Mouse (Mus musculus): ENCODE results near the gene Gls. TPM values are rescaled to one million over a fixed set of nuclear protein-coding genes. Genes with fewer than 3 reads are reported as not detected.

Gls gene
- 110 and 126 TPM in 2 replicates for polyA plus RNA-seq (2012; rRNA removed)
- 44.9 and 45.0 TPM in 2 replicates for polyA plus RNA-seq (2014; fragmentation: Nextera tagmentation; extraction: Ambion mirVana)

DNA sequence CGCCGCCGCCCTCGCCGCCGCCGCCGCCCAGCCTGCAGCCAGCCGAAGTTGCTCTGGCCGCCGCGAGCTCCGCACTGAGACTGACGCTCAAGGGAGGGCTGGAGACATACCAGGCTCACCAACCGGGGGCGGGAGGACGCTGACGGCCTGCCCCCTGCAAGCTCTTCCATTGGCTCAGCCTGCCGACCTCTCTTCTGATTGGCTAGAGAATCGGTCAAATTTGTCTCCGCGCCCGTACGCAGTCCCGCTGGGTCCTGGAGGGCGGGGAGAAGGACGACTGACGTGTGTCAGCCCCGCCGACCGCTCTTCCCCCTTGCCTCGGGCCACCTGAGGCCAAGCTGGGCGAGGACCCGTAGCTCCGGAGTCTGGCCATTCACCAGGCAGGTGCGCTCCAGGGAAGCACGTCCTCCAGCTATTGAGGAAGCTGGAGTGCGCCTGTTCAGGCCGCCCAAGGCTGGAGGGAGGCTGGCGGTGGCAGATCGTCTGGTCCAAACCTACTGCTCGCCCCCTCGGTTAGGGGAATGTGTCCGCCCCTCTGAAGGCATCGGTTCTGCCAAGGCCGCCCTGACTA lies at the start of gene Gls:
TSS of gene Gls (minus strand) at position 90 of the 571 bp plus-strand sequence.
- ATAC-seq (ENCODE audit: low FRiP score, low read depth) = peak; percentile 99
- Histone ChIP-seq H3K4me1 (ENCODE audit: control insufficient read depth, insufficient read depth, low read length) (peaks cover 11% of the 10 kb centered on the region), H3K9me3 (ENCODE audit: control insufficient read depth, low read length) (no peaks in the 10 kb centered on the region), H3K27ac (replicated peaks; ENCODE audit: low read depth, low read length) (peak within 1 kb of the TSS; percentile 91), H3K36me3 (ENCODE audit: control insufficient read depth, insufficient read depth, low read length) (no peaks in the 10 kb centered on the region), H3K27me3 (ENCODE audit: control insufficient read depth, insufficient read depth, low read length) (no peaks in the 10 kb centered on the region), H3K4me3 (replicated peaks; ENCODE audit: low read length) (peak within 1 kb of the TSS; percentile 91), H3K9ac (ENCODE audit: low read depth, low read length, severe bottlenecking) (peak within 1 kb of the TSS; percentile 89), H3K4me2 (replicated peaks; ENCODE audit: low read depth, low read length, severe bottlenecking) (peak within 1 kb of the TSS; percentile 81)
- peak; percentile 96 for DNase-seq (ENCODE audit: low spot score)
- 0% methylated on average over 33 of the region's 46 CpGs for WGBS
- peak; percentile 93; the same call in 1 of the 2 replicates for TF ChIP-seq POLR2A (IDR thresholded peaks at IDR 0.05; ENCODE audit: borderline replicate concordance, extremely low read depth, insufficient read depth, insufficient read length)

DNA sequence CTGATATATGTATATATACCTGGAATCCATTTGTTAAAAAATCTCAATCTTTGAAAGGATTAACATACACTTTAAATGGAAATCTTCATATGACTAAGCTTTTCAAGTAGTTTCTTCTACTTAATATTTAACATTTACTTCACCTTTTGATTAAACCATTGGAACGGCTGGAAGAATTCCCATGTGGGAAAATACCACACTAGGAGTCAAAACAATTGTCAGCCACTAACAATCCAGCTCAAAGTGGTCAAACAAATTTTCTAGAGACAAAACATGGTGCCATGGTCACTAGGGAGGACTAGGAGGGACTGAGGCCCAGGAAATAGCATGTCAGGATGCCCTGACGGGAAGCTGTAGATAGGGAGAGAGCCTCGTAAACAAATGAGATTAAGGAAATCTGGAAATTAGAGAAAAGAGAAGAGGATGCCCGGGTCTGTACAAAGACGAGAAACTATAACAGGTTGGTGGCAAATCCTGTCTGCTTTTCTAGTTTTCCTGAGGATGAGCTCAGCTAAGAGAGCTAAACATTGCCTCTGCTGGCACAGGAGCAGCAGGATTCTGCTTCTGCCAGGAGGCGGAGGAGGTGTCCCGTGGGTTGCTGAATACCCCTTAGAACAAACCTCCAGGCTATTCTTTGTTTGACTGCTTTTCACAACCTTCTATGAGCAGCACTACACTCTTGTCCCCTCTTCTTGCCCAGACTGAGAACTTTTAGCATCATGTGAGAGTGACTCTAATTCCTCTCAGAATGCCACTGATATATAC lies 47.0 kb upstream of the Gls start:
- Histone ChIP-seq H3K4me3 (replicated peaks; ENCODE audit: low read length) (no peak overlapping the region), H3K27me3 (ENCODE audit: control insufficient read depth, insufficient read depth, low read length) (no peaks in the 10 kb centered on the region), H3K4me2 (replicated peaks; ENCODE audit: low read depth, low read length, severe bottlenecking) (no peak overlapping the region), H3K4me1 (ENCODE audit: control insufficient read depth, insufficient read depth, low read length) (no peaks in the 10 kb centered on the region), H3K27ac (replicated peaks; ENCODE audit: low read depth, low read length) (no peak overlapping the region), H3K36me3 (ENCODE audit: control insufficient read depth, insufficient read depth, low read length) (no peaks in the 10 kb centered on the region), H3K9ac (ENCODE audit: low read depth, low read length, severe bottlenecking) (no peak overlapping the region), H3K9me3 (ENCODE audit: control insufficient read depth, low read length) (no peaks in the 10 kb centered on the region)
- 67% methylated on average over 7 of the region's 7 CpGs for WGBS
- ATAC-seq (ENCODE audit: low FRiP score, low read depth) (no peak), DNase-seq (ENCODE audit: low spot score) (no peak)
- no peak for TF ChIP-seq POLR2A (IDR thresholded peaks at IDR 0.05; ENCODE audit: borderline replicate concordance, extremely low read depth, insufficient read depth, insufficient read length)

DNA sequence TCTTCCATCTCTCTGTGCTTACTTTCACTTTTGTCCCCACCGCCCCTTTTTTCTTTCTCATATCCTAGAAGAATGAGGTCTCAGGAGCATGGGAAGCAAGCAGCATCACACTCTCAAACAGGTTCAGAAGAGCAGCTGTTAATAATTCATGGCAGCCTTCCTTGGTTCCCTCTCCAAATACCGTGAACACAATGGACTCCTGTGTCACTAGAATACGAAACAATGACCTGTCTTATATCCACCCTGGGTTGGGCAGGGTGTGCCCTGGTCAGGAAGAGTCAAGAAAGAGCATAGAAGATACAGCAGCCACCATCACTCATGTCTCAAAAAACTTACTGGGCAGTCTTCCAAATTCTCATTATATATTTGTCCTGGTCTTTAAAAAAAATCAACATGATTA lies 46.3 kb upstream of the Gls start:
- TF ChIP-seq POLR2A (IDR thresholded peaks at IDR 0.05; ENCODE audit: borderline replicate concordance, extremely low read depth, insufficient read depth, insufficient read length) = no peak
- H3K36me3 ChIP-seq (ENCODE audit: control insufficient read depth, insufficient read depth, low read length) = no peaks in the 10 kb centered on the region
- no peak for ATAC-seq (ENCODE audit: low FRiP score, low read depth)
- no peaks in the 10 kb centered on the region for H3K27me3 ChIP-seq (ENCODE audit: control insufficient read depth, insufficient read depth, low read length)
- H3K27ac ChIP-seq (replicated peaks; ENCODE audit: low read depth, low read length) = no peak overlapping the region
- H3K9me3 ChIP-seq (ENCODE audit: control insufficient read depth, low read length) = no peaks in the 10 kb centered on the region
- H3K4me2 ChIP-seq (replicated peaks; ENCODE audit: low read depth, low read length, severe bottlenecking) = no peak overlapping the region
- DNase-seq (ENCODE audit: low spot score) = no peak
- no peak overlapping the region for H3K9ac ChIP-seq (ENCODE audit: low read depth, low read length, severe bottlenecking)
- H3K4me3 ChIP-seq (replicated peaks; ENCODE audit: low read length) = no peak overlapping the region
- 73% methylated on average over 3 of the region's 3 CpGs for WGBS
- no peaks in the 10 kb centered on the region for H3K4me1 ChIP-seq (ENCODE audit: control insufficient read depth, insufficient read depth, low read length)

DNA sequence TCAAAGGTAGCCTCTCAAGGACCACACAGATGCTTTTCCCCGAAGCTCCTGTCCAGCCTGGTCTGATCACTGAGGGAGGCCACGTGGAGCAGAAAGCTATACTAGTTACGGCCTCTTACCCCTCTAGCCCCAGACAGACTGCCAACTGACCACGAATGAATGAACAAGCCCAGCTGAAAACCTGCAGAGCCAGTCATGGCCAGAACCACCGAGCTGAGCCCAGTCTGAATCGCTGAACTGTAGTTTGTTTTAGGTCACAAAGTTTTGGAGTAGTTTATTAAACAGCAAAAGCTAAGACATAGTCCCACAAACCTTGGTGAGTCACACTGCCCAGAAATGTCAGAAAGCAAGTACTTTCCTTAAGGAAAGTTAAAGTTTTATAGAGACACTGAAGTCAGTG lies 45.0 kb upstream of the Gls start:
- WGBS = 69% methylated on average over 6 of the region's 6 CpGs
- ATAC-seq (ENCODE audit: low FRiP score, low read depth) = no peak
- Histone ChIP-seq H3K27ac (replicated peaks; ENCODE audit: low read depth, low read length) (no peak overlapping the region), H3K4me2 (replicated peaks; ENCODE audit: low read depth, low read length, severe bottlenecking) (no peak overlapping the region), H3K9ac (ENCODE audit: low read depth, low read length, severe bottlenecking) (no peak overlapping the region), H3K9me3 (ENCODE audit: control insufficient read depth, low read length) (no peaks in the 10 kb centered on the region), H3K36me3 (ENCODE audit: control insufficient read depth, insufficient read depth, low read length) (no peaks in the 10 kb centered on the region), H3K27me3 (ENCODE audit: control insufficient read depth, insufficient read depth, low read length) (no peaks in the 10 kb centered on the region), H3K4me3 (replicated peaks; ENCODE audit: low read length) (no peak overlapping the region), H3K4me1 (ENCODE audit: control insufficient read depth, insufficient read depth, low read length) (no peaks in the 10 kb centered on the region)
- no peak for TF ChIP-seq POLR2A (IDR thresholded peaks at IDR 0.05; ENCODE audit: borderline replicate concordance, extremely low read depth, insufficient read depth, insufficient read length)
- DNase-seq (ENCODE audit: low spot score) = no peak

DNA sequence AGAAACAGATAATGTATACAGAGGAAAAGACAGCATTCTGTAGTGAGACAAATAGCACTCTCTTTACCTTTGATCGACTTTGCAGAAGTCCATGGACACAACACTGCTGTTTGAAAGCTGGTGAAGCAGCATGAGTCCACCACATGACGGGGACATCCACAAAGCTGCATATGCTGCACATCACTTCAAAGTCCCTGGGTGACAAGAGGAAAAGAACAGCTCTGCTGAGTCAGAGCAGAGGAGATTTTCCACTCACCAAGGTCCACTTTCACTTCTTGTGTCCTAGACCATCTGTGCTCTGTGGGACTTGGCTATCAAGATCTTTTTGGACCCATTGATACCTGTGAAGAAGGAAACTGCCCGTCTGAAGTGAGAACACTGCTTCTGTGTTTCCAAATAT lies 41.2 kb upstream of the Gls start:
- H3K9me3 ChIP-seq (ENCODE audit: control insufficient read depth, low read length) = no peaks in the 10 kb centered on the region
- H3K9ac ChIP-seq (ENCODE audit: low read depth, low read length, severe bottlenecking) = no peak overlapping the region
- H3K4me1 ChIP-seq (ENCODE audit: control insufficient read depth, insufficient read depth, low read length) = 0 out of 2 replicates have a peak, but pooled peaks cover 4% of the 10 kb centered on the region
- H3K4me3 ChIP-seq (replicated peaks; ENCODE audit: low read length) = no peak overlapping the region
- H3K4me2 ChIP-seq (replicated peaks; ENCODE audit: low read depth, low read length, severe bottlenecking) = no peak overlapping the region
- 75% methylated on average over 3 of the region's 3 CpGs for WGBS
- no peaks in the 10 kb centered on the region for H3K36me3 ChIP-seq (ENCODE audit: control insufficient read depth, insufficient read depth, low read length)
- no peaks in the 10 kb centered on the region for H3K27me3 ChIP-seq (ENCODE audit: control insufficient read depth, insufficient read depth, low read length)
- TF ChIP-seq POLR2A (IDR thresholded peaks at IDR 0.05; ENCODE audit: borderline replicate concordance, extremely low read depth, insufficient read depth, insufficient read length) = no peak
- H3K27ac ChIP-seq (replicated peaks; ENCODE audit: low read depth, low read length) = no peak overlapping the region
- DNase-seq (ENCODE audit: low spot score) (no peak), ATAC-seq (ENCODE audit: low FRiP score, low read depth) (no peak)
